Mouse (Mus musculus) gastrocnemius, postnatal 10 days (tissue): ENCODE measurements at regions not wholly inside any gene's neighbourhood (a gene's known extent, or its start where the extent isn't known, plus 50 kb on each side); places are given as distances from the start of the nearest gene placed in this dataset.
A peak's percentile ranks its signal among the peaks of the same experiment; 100 is the strongest.

Source experiments
- DNase-seq: peaks from one replicate; pipeline ENCODE4 v3.0.0; 2021; ENCODE audit warnings: mixed read lengths

DNA sequence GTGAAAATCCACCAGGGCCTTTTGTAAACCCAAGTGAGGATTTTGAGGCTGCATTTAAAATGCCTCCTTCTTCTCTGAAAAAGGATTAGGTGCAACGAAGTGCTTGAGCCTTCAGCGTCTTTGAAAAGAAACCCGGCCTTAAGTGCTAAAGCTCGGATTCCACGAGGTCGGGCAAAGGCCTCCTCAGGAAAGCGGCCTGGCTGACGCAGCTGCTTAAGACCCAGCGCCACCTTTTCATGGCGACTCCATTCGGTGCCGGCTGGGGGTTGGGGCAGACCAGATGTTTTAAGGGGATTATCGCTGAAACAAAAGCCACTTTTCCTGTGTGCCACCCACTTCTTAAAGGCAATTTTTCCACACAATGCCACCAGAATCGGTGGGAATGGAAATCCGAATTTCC, 61.6 kb upstream of the 4932438H23Rik start:
- no peak for DNase-seq

DNA sequence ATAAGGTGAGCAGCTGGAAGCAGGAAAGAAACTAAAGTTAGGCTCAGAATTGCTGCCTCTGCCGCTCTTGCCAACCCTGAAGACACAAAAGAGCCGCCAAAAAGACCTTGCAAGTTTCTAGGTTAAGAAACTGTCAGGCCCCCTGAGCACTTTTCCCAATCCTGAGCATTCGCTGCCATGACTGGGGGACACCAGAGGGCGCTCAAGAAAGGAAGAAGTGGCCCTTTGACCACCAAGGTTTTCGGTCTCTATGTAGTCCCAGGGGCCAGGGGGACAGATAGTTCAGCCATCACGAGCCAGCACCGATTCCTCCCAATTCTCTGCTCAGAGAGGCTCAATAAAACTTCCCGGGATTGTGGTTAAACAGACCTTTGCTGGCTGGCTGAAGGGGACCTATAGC, 64.6 kb upstream of the Olig2 start:
- peak; percentile 51 for DNase-seq

DNA sequence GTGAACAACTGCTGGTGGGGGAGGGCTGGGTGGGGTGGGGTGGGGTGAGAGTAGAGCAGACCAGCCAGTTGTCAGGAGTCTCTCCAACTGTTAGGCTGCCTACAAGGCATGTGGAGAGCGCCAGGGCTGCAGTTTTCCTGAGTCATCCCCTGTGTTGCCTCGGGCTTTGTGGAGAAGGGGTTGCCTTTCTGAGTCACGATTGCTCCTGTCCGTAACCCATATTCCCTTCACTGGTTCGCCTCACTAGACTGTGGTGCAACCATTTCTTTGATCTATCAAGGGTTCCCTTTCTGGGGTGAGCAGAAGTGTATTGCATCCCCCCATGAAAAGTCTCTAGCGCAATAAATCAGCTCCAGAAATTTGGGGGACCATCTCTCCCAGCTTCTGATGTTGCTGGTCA, 63.6 kb upstream of the Olig2 start:
- DNase-seq = no peak

DNA sequence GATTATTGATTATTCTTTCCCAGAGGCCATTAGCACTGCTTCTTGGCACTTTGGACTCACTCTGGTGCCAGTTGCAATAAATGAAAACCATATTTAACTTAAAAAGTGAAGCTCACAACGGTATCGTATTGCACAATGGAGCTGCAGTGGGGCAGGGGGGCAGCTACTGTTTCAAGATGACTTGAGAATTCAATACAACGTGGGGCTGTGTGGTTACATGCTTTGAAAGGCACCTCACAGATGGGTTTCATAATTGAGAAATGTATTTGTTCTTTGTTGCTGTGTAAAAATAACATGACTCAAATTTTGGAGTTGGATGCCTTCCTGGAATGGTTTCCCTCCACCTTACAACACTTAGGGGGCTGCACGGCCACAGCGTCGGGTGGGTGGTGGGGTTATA, 62.9 kb upstream of the Olig2 start:
- no peak for DNase-seq

DNA sequence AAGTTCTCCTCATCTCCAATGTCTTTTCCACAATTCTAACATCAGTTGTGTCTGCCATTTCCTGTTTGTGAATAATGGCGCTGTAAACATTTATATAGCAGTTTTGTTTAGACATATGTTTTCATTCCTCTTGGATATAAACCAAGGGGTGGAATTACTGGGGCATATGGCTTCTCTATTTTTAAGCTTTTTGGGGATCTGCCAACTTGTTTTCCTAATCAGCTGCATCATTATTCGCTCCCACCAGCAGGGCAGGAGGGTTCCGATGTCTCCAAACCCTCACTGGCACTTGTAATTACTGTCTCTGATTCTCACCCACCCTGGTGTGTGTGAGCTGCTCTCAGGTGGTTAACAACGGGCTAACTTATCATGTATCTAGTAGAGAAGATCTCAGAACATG, 59.4 kb upstream of the Olig2 start:
- DNase-seq = no peak

DNA sequence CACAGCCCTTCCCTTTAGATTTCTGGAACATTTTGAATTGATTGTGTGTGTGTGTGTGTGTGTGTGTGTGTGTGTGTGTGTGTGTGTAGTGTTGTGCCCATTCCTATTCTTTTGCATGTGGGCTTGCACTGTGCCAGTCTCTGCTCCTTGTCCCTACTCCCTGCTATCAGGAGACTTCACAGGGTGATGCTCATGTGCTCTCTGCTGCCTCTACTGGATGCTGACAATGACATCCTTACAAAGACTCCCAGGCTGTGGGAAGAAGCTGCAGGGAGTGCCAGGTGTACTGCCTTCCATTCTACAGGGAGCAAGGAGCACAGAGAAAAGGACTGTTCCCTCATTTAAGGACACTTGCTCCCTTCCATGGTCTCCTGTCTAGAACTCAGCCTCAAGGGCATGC, 58.4 kb upstream of the Olig2 start:
- DNase-seq = no peak

DNA sequence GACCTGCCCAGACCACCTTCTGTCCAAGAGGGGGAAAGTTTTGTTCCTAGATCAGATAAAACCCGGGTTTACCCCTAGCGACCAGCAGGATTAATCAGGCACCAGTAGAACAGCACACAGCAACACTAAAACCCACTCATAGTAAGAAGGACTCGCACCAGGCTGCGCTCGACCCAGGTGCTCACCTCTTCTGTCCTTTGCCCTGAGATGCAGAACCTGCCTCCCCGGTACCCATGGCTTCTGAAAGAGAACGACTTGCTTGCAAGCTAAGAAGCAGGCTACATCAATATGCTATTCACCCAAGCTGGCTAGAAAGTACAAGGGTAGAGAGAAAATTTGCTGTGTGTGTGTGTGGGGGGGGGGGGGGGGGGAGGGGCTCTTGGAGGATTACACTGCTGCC, 56.9 kb upstream of the Olig2 start:
- no peak for DNase-seq

DNA sequence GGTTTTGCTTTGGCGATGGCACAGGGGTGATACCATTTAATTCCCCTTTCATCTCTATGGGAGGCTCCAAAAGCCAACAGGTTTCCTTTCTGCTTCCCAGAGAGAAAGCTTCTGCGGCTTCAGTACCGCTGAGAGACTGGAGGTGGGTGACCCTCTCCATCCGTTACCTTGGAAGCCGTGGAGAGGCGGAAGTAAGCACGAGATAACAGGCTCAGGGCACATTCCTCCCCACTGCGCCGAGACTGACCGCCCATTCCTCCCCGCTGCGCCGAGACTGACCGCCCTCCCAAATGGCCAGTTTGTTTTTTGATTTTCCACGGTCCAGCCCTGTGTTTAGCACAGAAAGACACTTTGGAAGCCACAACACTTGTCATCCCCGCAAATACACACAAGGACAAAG, 55.4 kb upstream of the Olig2 start:
- DNase-seq = no peak

DNA sequence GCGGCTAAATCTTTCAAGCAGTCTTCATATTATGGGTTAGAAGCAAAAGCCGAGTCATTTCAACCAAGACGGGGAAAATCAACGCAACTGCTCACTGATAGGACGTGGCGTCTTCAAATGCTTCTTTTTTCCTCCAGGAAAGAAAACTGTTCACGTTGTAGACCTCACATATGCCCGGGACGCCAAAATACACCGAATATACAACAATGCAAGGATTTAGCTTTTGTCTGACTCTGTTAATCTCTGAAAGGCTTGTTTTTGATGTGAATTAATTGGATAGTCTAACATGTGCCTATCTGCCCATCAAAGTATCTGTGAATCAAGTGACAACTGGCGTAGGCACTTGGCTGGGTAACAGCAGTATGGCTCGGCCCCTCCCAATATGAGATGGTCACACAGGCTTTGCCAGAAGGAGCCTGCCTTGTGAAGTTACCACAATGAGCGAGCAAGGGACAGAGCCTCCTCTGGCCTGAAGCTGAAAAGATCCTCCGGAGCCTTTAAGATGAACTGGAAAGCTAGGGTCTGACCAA, 53.3 kb upstream of the Olig2 start:
- no peak for DNase-seq

DNA sequence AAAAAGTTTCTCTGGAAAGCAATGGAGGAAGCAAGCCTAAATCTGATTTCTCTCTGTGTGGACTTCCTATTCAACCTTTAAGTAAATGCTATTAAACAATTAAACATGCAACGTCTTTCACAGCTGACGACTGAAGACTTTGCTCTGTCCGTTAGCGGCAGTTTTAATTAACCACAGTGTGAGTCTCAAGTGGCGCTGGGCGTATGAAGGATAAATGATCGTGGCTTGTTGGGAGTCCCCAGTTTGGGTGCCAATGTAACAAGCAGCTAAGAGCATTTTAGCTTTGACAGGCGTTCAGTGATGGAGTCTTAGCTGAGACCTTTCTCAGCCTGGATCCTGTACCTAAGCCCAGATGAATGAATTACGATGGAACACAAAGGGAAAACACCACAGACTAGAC, 52.7 kb upstream of the Olig2 start:
- DNase-seq = no peak

DNA sequence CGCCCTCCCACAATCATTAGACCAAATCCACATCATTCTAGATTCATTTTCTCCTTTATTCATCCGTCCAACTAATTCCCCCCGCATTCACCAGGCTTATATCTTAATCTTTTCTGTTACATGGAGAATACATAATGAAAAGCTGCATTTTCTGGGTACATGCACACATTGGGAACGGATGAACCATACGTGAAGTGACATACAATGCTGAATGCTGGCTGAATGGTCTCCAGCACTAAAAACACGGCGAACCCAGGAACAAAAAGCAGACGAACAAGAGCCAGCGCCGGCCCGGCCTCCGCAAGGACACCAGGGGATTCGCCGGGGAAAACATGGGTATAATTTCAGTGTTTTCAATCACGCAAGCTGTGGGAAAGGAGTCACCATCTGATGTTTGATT, 52.0 kb upstream of the Olig2 start:
- DNase-seq = no peak

DNA sequence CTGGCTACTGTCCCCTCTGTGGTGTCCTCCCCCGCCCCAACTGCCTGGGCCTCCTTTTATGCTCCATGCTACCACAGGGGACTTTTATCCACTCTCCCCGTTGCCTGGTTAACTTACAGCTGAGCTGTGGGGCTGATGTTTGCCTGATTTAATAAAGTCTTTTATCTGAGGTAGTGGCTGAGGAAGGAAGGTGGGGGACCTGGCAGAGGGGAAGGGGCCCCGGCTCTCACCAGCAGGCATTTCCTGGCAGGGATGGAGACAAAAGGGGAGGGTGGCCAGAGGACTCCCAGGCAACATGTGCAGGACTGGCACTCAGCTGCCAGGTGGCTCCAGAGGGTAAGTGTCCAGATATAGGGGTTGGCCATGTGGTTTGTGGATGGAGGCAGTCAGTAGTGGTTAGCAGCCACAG, 51.4 kb upstream of the Olig2 start:
- DNase-seq = no peak

DNA sequence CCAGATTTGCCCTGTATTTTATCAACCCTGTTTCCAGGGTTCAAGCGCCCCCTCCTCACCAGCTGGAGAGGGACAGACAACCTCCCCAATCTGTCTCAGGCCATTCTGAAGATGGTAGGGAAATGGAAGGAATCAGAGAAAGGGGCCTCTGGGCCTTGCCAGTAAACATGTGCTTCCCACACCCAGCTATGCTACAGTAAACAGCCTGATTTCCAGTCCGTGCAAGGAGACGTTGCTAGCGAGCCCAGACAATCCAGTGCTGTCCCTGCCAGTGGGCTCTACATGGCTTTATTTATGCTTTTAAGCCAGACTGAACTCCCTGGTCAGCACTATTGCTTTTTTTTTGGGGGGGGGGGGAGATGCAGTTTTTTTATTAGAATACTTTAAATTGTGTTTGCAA, 50.9 kb upstream of the Olig2 start:
- DNase-seq = no peak
